Mouse (Mus musculus): ENCODE measurements around the gene Slc17a7. TPM values are rescaled to one million over a fixed set of nuclear protein-coding genes. Genes with fewer than 3 reads are reported as not detected.

The Slc17a7 gene
- total RNA-seq, 2 experiments from 2014 or later, result not detected

DNA sequence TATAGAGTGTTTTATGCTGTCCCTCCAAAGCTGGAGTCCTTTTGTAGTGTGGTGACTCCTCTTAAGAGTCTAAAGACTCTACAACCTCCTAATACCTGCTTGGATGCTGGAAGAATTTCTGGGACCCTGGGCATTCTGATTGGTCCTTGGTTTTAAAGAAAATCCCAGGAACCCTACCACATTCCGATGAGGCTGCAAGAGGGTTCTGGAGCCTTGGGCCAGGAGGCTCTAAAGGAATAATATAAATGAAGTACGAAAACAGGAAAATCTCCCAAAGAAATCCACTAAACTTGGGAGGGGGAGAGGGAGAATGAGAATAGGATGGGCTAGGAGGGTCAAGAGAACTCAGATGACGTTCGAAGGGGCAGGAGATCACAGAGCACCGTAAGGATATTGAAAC lies 10.2 kb upstream of the Slc17a7 start:
- ATAC-seq (ENCODE audit: poor library complexity, severe bottlenecking), result no peak

DNA sequence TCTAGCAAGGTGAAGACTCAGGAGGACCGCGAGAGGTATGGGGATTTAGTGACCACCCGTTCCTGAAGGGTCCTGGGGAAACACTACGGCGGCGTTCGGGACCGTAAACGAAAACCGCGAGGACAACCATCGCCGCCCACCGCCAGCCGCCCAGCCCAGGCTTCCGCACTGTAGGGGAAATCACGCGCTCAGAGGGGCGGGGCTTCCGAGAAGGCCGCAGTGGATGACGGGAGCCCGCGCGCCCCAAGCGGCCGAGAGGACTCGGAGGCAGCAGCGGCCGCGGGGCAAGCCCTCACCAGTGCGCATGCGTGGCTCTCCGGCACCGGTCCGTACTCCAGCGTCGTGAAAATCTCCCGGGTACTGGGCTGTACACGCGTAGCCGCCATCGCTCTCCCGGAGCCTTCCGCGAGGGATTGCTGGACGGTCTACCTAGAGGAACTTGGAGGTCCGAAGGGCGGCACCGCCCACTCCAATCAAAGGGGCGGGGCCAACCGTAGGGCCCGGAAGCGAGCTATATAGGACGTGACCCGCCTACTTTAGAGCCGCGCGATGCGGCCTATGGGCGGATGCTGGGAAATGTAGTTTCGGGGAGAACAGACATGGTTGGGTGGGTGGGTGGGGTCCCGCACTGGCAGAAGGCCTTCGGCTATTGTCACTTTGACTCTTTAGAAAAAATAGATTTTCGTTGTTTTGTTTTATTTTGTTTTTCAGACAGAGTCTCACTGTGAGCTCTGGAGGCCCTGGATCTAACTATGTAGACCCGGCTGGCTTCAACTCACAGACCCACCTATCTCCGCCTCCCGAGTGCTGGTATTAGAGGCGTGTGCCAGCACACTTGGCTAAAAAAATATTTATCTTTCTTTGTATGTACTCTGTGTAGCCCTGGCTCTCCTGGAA lies 9.4 kb upstream of the Slc17a7 start, which contains the start of the genes Pih1d1 and Aldh16a1:
TSS of gene Pih1d1 (plus strand) at position 208 of the 897 bp plus-strand sequence.
TSS of gene Aldh16a1 (minus strand) at position 489 of the 897 bp plus-strand sequence.
- ATAC-seq (ENCODE audit: poor library complexity, severe bottlenecking), result peak; percentile 96

DNA sequence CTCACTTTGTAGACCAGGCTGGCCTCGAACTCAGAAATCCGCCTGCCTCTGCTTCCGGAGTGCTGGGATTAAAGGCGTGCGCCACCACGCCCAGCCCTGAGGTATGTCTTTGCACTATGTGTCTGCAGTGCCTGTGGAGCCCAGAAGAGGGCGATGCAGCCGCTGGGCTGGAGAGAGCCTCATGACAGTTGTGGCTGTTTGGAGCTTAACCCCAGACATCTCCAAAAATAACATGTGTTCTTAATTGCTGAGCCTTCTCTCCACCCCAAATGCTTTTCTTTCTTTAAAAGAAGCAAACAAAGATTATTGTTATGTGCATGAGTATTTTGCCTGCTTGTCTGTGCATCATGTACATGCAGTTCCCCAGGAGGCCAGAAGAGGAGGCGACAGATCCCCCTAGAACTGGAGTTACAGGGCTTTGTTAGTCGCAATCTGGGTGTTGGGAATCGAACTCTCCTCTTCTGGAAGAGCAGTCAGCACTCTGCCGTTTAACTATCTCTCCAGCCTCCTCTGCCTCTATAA lies 8.7 kb upstream of the Slc17a7 start:
- 0 out of 2 replicates have a peak, but pooled peaks have one; percentile 35 for ATAC-seq (ENCODE audit: poor library complexity, severe bottlenecking)

DNA sequence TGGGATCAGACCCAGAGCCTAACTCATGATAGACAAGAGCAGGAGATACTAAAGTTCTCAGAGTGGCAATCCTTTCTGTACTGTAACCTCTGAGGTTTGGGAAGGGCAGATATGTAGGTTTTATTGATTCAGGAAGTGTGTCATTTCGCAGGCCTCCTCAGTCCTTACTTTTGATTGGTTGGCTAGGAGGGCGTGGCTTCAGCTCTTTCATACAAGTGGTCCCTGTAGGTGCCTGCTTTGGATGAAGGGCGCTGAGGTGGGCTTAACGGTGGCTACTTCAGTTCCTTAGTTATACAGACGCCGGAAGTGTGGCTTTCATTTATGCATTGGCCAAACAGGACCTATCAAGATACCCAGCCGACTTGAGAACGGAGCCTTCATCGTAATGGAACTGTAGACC lies 8.2 kb upstream of the Slc17a7 start:
- ATAC-seq (ENCODE audit: poor library complexity, severe bottlenecking), result no peak

DNA sequence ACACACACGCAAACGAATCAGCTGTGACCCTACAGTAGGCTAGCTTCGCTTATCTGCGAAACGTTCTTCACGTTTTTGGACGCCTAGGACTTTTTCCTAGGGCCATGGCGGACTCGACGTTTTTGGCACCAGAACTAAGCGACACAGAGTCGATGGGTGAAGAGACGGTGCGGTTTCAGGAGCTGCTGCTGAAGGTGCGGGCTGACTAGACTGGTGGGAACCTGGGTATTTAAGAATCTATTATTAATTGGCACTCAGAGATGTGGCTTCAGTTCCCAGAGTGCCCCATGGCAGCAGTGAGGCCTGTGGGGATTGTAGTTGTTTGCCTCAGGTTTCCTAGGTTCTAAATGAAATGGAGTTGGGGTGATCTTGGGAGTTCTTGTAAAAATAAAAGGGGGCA lies 7.5 kb upstream of the Slc17a7 start:
- no peak for ATAC-seq (ENCODE audit: poor library complexity, severe bottlenecking)

DNA sequence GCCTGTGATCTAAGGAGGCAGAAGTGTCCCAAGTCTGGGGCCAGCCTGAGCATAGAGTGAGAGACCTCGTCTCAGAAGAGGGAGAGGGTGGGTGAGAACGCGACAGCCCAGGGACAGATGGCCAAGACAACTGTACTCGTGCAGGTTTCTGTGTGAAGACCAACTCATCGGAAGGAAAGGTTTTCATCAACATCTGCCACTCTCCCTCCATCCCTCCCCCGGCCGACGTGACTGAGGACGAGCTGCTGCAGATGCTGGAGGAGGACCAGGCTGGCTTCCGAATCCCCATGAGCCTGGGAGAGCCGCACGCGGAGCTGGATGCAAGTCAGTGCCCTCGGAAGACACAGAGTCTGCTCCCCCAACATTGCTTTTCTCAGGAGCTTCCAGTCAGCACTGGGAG lies 6.3 kb upstream of the Slc17a7 start:
- ATAC-seq (ENCODE audit: poor library complexity, severe bottlenecking), result no peak

DNA sequence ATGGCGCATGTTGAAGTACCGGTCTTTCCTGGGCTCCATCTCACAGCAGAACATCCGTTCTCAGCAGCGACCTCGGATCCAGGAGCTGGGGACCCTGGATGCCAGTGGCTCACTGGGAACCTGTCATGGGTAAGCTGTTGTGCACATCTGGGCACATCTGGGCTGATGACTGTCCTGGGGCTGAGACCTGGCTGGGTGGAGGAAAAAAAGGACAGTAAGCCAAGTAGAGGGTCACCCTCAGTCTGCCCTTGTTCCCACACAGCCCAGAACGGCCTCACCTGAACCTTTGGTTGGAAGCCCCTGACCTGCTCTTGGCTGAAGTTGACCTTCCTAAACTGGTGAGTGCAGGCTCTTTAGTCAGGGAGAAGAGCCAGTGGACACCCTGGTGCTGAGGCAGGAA lies 4.8 kb upstream of the Slc17a7 start:
- ATAC-seq (ENCODE audit: poor library complexity, severe bottlenecking), result no peak

DNA sequence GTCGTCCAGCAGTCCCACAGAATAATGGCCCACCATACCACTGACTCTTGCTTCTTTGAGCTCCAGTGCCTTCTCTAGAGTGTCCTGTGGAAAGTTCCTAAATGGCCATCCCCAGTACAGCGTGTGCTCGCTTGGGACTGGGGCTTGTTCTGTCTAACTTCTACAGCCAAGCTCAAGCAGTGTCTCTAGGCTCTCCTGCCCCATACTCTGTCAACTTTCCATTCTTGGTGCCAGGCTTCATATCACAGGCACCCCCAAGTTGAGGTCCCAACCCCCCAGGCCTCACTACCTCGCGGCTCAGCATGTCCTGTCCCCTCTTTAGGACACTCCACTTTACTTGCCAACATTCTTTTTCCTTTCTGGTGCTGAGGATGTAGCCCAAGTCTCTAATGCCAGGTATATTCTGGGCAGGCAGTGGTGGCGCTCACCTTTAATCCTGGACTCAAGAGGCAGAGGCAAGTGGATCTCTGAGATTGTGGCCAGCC lies 3.4 kb upstream of the Slc17a7 start:
- ATAC-seq (ENCODE audit: poor library complexity, severe bottlenecking), result no peak

DNA sequence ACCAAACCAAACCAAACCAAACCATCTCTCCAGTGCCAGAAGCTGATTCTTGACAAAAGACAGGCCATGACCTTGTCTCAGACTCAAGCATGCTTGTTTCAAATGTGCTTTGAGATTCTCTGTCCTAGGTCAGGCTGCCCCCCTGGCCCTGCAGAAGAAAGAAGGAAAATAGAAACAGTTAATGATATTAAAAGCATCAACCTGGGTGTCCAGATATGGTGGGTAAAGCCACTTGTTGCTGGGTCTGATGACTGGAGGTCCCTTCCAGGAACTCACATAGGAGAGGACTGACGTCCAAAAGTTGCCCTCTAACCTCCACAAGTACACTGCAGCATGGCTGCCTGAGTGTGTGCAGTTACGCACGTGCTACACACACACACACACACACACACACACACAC lies 2.9 kb upstream of the Slc17a7 start:
- ATAC-seq (ENCODE audit: poor library complexity, severe bottlenecking), result no peak

DNA sequence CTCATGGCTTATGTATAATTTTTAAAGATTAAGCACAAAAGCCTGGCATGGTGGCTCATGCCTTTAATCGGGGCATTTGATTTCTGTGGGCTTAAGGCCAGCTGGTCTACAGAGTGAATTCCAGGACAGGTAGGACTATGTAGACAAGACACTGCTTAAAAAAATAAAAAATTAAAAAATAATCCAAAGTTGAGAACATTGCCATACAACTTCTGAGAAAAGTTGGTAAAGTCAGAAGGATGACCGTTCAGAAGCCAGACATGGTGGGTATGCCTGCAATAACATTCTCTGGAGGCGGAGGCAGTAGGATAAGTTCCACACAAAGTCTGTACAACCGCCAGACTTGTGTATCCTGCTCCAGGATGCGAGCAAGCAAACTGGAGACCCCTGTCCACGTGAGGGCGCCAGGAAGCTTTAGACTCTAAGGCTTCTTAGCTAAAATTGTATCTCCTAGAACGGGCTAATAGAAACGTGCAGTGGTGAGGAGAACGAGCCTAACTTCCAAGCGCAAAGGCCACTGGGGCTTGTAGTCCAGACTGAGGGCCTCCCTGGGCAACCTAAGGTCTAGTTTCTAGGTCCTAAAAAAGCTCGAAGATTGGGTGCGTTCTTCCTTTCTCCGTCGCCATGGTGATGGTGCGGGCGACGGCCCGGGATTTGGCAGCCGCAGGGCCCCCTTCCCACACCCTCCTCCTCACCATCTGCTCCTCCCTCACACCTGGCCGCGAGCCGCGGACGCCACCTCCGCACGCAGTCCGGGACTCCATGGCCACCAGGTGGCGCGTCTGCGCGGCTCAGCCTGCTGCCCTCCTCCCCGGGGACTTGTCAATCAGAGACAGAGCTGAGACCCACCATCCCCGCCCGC lies 1.9 kb upstream of the Slc17a7 start:
- ATAC-seq (ENCODE audit: poor library complexity, severe bottlenecking), result peak; percentile 95

DNA sequence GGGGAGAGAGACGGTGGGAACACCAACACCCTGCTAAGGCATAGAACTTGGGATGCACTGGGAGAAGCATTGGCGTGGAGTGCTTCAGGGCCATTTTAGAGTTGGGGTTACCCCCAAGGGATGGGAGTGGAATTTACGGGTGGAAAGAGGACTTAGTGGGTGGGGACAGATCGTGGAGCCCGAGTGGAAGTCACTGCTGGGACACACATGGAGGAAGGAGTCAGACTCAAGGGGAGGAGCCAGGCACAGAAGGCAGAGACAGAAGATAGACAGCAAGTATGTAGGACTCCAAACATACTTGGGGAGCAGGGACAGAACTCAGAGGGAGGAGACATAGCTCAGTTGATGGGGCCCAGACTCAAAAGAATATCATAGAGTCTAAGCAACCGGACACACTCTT lies 1.2 kb upstream of the Slc17a7 start:
- ATAC-seq (ENCODE audit: poor library complexity, severe bottlenecking), result no peak

DNA sequence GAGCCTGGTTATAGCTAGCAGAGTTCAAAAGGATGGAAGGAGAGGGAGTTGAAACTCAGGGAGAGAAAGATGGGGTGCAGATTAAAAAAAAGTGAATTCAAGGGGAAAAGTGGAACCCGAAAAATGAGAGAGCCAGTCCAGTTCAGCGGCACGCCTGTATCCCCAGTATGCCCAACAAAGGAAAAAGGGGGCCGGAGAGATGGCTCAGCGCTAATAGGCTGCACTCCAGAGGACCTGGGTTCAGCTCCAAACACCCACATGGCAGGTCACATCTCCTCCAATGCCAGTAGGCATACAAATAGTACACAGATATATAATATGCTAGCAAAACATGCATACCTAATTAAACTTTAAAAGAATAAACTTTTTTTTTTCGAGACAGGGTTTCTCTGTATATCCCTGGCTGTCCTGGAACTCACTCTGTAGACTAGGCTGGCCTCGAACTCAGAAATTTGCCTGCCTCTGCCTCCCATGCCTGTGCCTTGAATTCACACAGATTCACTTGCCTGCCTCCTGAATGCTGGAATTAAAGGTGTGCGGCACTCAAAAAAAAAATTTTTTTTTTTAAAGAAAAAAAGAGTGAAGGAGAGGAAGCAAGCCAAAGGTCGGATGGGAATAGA lies 643 bp upstream of the Slc17a7 start:
- no peak for ATAC-seq (ENCODE audit: poor library complexity, severe bottlenecking)

DNA sequence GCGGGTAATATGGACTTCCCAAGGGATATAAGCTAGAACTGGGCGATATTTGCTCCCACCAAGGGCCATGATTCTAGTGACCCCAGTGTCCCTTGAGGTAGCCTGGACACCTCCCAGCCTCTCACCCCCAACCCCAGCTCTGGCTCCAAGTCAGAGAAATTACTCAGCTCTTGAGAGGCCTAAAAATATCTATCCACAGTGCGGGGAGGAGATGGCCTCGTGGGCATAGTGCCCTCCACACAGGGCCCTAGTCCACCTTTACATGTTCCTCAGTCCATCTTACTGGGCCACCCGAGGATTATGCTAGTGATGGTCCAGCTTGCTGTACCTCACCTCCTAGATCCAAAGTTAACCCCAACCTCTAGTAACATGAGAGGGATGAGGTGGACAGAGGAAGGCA lies 1.1 kb downstream of the Slc17a7 start:
- ATAC-seq (ENCODE audit: poor library complexity, severe bottlenecking), result no peak

DNA sequence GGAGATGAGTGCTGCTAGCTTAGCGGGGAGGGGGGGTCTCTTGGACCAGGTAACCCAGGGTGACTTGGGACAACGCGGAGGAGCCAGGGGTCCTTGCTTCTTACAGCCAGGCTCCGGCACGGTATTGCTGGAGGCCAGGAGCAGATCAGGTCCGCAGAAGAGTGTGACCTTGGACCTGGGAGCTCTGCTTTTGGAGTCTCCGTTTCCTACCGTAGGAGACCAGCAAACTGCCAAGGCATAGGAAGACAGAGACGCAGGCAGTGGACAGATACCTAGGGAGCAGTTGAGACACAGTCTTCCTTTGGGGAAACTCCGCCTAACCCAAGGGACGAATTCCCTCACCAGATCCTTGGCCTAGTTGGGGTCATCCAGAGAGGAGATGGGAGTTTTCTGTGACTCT lies 2.0 kb downstream of the Slc17a7 start:
- ATAC-seq (ENCODE audit: poor library complexity, severe bottlenecking), result no peak

DNA sequence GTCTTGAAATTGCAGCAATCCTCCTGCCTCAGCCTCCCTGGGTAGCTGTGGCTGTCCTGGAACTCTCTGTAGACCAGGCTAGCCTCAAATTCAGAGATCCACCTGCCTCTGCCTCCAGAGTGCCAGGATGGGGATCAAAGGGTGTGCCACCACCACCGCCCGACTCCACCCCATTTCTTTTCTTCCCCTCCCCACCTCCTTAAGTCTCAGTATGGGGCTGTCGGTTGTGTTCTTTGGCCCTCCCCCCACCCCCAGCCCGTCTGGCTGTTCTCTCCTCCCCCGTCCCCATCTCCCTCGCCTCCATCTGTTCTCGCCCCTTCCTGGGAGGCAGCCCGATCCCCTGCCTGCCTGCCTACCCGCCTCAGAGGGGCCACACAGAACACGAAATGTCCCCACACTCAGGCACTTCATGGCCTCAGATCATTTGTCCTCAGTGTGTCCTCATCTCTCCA lies 3.2 kb downstream of the Slc17a7 start:
- ATAC-seq (ENCODE audit: poor library complexity, severe bottlenecking), result no peak

DNA sequence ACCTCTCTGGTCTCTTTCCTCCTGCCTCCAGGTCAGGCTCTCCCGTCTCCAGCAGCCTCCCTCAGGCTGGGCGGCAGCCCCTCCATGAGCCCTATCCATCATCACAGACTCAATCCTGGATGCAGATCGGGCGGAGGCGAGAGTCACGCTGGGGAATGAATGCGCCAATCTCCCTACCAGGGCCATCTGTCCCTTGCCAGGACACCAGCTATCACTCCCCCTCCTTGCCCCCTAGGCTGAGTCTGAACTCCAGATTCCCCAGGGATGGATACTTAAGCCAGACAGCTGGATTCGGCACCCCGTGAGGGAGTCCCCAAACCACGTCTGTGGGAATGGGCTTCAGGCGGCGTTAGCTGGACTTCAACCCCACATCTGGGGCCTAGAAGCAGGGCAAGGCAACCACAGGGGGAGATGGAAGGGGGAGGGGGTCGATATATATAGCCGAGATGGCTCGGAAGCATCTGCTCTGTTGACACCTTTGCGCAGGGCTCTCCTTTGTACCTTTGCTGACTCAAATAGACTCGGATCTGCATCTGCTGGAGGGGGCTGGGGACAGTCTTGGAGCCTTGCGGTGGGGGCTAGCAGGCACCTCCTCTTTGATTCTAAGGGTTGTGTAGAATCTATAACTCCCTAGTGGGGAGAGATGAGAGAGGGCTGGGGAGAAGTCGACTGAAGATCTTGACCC lies 4.2 kb downstream of the Slc17a7 start:
- no peak for ATAC-seq (ENCODE audit: poor library complexity, severe bottlenecking)

DNA sequence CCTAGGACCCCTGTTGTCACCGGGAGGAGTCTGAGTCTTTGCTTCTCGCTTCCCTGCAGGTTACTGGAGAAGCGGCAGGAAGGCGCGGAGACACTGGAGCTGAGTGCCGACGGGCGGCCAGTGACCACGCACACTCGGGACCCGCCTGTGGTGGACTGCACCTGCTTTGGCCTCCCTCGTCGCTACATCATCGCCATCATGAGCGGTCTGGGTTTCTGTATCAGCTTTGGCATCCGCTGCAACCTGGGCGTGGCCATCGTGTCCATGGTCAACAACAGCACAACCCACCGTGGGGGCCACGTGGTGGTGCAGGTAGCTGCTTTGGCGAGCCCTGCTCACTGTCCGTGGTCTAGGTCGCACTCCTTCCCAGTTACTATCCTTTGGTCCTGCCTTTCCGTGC lies 4.9 kb downstream of the Slc17a7 start:
- ATAC-seq (ENCODE audit: poor library complexity, severe bottlenecking), result no peak

DNA sequence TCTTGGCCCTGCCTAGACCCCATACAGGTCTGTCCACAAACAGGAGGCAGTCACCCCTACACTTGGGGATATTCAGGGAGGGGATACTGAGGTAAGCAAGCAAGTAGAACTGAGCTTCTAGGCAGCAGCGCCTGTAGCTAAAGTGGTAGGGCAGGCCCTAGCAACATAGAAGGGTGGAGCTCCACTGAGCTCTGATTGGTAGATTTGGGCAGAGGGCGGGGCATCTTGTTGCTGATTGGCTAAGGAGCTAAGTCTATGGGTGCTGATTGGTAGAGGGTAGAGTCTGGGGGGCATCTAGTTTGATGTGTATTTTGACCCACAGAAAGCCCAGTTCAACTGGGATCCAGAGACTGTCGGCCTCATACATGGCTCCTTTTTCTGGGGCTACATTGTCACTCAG lies 5.7 kb downstream of the Slc17a7 start:
- ATAC-seq (ENCODE audit: poor library complexity, severe bottlenecking), result no peak

DNA sequence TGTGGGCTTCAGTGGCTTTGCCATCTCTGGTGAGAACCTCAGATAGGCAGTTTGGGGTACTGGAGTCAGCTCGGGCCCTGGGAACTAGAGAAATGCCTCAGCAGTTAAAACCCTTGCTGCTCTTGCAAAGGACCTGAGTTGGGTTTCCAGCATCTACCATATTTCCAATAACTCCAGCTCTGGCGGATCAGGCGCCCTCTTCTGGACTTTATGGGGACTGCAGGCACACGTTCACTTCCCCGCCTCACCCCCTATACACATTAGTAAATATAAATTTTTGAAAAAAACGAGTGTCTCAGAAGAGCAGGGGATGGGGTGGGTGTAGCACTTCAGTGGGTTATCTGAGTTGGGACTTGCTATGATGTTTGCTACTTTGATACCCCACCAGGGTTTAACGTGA lies 9.2 kb downstream of the Slc17a7 start:
- ATAC-seq (ENCODE audit: poor library complexity, severe bottlenecking), result peak; percentile 48

DNA sequence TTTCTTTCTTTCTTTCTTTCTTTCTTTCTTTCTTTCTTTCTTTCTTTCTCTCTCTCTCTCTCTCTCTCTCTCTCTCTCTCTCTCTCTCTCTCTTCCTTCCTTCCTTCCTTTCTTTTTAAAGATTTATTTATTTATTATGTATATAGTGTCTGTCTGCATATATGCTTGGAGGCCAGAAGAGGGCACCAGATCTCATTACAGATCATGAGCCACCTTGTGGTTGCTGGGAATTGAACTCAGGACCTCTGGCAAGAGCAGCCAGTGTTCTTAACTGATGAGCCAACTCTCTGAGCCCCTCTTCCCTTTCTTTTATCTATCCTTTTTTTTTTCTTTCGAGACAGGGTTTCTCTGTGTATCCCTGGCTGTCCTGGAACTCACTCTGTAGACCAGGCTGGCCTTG lies 10.0 kb downstream of the Slc17a7 start:
- ATAC-seq (ENCODE audit: poor library complexity, severe bottlenecking), result 0 out of 2 replicates have a peak, but pooled peaks have one; percentile 31
